Mouse (Mus musculus): ENCODE data around the gene Zbtb21. TPM values are rescaled to one million over a fixed set of nuclear protein-coding genes. Genes with fewer than 3 reads are reported as not detected.

The Zbtb21 gene
- polyA plus RNA-seq, 1 experiment, result 20.4 TPM

DNA sequence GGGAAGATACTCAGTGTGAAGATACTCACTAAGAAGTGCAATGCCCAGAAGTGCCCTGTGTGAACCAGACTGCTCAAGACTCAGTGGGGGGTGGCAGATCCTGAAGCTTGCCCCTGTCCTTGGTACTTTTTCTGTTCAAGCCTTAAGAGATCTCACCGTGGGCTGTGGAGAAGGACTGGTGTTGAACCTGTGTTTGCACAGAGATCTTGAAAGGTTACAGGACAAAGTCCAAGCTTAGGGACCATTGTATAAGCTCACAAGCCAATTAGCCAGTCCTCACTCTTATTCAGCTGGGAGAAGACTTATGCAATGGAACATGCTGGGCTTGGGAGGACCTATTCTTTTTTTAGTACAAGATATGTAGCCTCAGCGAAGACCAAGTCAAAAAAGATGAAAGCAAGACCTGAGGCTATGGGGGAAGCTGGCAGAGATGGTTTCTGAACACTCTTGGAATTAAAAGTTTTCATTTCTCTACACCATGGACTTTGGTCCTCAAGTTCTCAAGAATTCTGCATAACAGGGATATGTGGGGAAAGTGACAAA is 56.9 kb downstream of the Zbtb21 start:
- H3K4me3 ChIP-seq (ENCODE audit: insufficient read depth, low read length), result no peak overlapping the region
- no peak for TF ChIP-seq POLR2A (IDR thresholded peaks at IDR 0.05; ENCODE audit: low read depth, low read length)
- TF ChIP-seq CTCF (IDR thresholded peaks at IDR 0.05; ENCODE audit: borderline replicate concordance, insufficient read depth, low read length), result no peak
- no peak overlapping the region for H3K27ac ChIP-seq (ENCODE audit: insufficient read depth, low read length)
- H3K4me1 ChIP-seq (ENCODE audit: control insufficient read depth, insufficient read depth, low read length), result no peaks in the 10 kb centered on the region

DNA sequence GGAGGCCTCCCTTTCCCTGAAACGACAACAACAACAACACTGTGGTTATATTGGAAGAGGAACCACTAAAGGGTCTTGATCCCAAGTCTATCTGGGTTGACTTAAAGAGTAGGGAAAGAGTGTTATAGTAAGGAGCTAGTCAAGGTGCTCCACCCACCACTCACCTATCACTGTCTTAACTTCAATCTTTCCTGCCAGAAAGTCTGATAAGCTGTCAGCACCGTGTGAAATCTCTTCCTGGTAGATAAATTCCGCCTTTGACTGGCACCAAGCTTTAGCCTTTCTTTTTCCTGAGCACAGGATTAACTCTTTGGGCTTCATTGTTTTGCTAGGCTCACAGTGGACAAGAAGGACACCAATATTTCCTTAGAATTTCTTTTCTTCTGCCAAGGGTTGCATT is 58.4 kb downstream of the Zbtb21 start:
- no peaks in the 10 kb centered on the region for H3K4me1 ChIP-seq (ENCODE audit: control insufficient read depth, insufficient read depth, low read length)
- H3K27ac ChIP-seq (ENCODE audit: insufficient read depth, low read length), result no peak overlapping the region
- TF ChIP-seq CTCF (IDR thresholded peaks at IDR 0.05; ENCODE audit: borderline replicate concordance, insufficient read depth, low read length), result no peak
- TF ChIP-seq POLR2A (IDR thresholded peaks at IDR 0.05; ENCODE audit: low read depth, low read length), result no peak
- H3K4me3 ChIP-seq (ENCODE audit: insufficient read depth, low read length), result no peak overlapping the region

DNA sequence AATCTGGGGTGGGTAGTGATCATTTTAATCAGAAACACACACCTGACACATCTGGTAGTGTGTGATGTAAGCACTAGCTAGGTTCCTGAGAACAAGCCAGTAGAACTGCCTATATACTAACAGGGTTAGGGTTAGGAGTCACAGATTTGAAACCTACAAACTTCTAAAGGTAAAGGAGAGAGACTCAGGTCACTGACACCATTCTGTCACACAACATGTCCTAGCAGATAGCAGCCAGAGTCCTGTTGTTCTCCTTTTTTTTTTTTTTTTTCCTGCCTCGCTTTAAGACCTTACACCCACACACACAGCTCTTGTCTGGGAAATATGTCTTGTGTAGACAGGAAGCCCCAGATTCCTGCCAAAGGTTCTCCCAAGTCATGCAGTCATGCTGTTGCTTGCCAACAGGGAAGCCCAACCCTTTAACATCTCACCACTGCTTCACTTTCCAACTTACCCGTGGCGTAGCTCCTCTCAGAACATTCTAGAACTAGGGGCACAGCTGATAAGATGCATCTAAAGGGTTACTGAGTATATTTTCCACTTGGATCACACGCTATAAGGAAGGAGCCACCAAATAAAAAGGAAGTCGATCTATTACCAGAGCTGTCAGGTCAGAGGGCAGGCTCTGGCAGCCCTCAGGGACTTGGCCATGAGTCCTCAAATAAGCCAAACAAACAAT is 64.9 kb downstream of the Zbtb21 start:
- Histone ChIP-seq H3K4me3 (ENCODE audit: insufficient read depth, low read length) (no peak overlapping the region), H3K4me1 (ENCODE audit: control insufficient read depth, insufficient read depth, low read length) (no peaks in the 10 kb centered on the region), H3K27ac (ENCODE audit: insufficient read depth, low read length) (peak overlapping the region; percentile 60; the same call in 1 of the 2 replicates)
- TF ChIP-seq POLR2A (IDR thresholded peaks at IDR 0.05; ENCODE audit: low read depth, low read length) (no peak), CTCF (IDR thresholded peaks at IDR 0.05; ENCODE audit: borderline replicate concordance, insufficient read depth, low read length) (no peak)

Other genes with a start within 250 kb of the Zbtb21 start
- 0.32 TPM in 1 of 2 replicates, not detected in the other for gene Ripk4, start 198.8 kb downstream of the Zbtb21 start, polyA plus RNA-seq (2011; ENCODE audit: insufficient read length, low read depth, missing spikeins)
- 8.2 and 9.8 TPM in 2 replicates for gene Prdm15, start 110.8 kb downstream of the Zbtb21 start, polyA plus RNA-seq (2011; ENCODE audit: insufficient read length, low read depth, missing spikeins)
- gene C2cd2, start within 50 bp of the Zbtb21 start, polyA plus RNA-seq (2011; ENCODE audit: insufficient read length, low read depth, missing spikeins), result 18.7 and 30.3 TPM in 2 replicates
- 13.8 and 25.3 TPM in 2 replicates for gene B230307C23Rik, start 34.7 kb upstream of the Zbtb21 start, polyA plus RNA-seq (2011; ENCODE audit: insufficient read length, low read depth, missing spikeins)
- 15.7 and 16.1 TPM in 2 replicates for gene A630089N07Rik, start 119.8 kb upstream of the Zbtb21 start, polyA plus RNA-seq (2011; ENCODE audit: insufficient read length, low read depth, missing spikeins)